ENCODE assay signal across 8 mouse cellular contexts in the genomic region with DNA sequence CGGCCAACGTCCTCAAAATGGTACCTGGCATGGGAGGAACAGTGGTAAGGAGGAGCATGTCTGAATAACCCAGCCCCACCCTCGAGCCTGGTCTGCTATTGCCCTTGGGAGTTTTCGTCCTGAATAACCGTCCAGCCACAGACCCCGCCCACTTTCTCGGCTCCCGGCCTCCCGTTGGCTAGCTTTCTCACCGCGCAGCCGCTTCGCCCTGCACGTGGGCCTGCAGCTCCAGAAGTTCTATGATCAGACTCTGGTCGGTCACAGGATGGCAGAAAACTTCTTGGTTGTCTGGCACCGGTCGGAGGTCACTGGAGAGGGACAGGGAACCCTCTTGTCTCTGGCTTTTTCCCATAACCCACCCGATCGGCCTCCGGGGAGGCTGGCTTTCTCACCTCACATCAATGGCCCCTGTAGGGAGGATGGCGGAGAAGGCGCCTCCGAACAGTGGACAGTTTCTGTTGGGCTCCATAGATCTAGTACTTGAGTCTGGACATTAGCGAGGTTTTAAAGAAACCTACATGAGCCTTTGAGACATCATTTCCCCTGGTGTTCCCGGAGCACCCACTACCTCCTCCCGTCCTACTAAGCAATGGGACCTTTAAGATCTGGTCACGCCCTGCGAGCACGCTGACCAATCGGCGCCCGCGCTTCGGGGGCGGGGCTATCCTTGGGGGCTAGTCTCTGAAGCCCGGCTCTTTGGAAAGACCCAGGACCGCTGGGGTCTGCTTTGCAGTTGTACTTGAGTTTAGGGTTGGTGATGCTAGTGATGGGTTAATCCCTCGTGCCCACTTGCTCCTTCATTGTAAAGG. TPM values are rescaled to one million over a fixed set of nuclear protein-coding genes. Genes with fewer than 3 reads are reported as not detected.
DNase-seq lines count a peak whose midpoint lies in the region; ATAC-seq and TF ChIP-seq lines count a peak whose summit lies in the region.
"Not testable (repeated sequence)": the region's sequence is repeated elsewhere in the genome, so short reads cannot be mapped to it uniquely, and the experiment has no call there.

No protein-coding gene starts in this region.

- not testable (repeated sequence) for H3K27ac ChIP-seq in forebrain, embryonic 12.5 days; liver, embryonic 15.5 days (replicated peaks); neural tube, embryonic 11.5 days (ENCODE audit: low read depth, low read length); stomach, embryonic 16.5 days (ENCODE audit: low read length)
- peak overlapping the region; percentile 61 for H3K27ac ChIP-seq in heart, postnatal 0 days (ENCODE audit: low read depth)

- H3K36me3 ChIP-seq in E14TG2a.4 (ENCODE audit: insufficient read depth, low read length), result peaks cover 26% of the 10 kb centered on the region
- not testable (repeated sequence) for H3K36me3 ChIP-seq in forebrain, embryonic 12.5 days (replicated peaks); heart, postnatal 0 days (replicated peaks; ENCODE audit: control insufficient read depth, insufficient read depth, low read length); liver, embryonic 15.5 days (replicated peaks); neural tube, embryonic 11.5 days (ENCODE audit: control insufficient read depth, insufficient read depth, low read length); stomach, embryonic 16.5 days (ENCODE audit: control insufficient read depth, insufficient read depth, low read length)

- H3K9ac ChIP-seq in forebrain, embryonic 12.5 days, result peak overlapping the region; percentile 54
- H3K9ac ChIP-seq in heart, postnatal 0 days (replicated peaks; ENCODE audit: low read depth, low read length), result not testable (repeated sequence)
- H3K9ac ChIP-seq in liver, embryonic 15.5 days, result peak overlapping the region; percentile 18; the same call in 1 of the 2 replicates
- H3K9ac ChIP-seq in neural tube, embryonic 11.5 days (ENCODE audit: low read length), result peak overlapping the region; percentile 39
- H3K9ac ChIP-seq in stomach, embryonic 16.5 days (ENCODE audit: low read length), result peak overlapping the region; percentile 64

- peak; percentile 83 for DNase-seq in c-Kit-positive CD71-positive TER-119-negative erythroid progenitor cells, embryonic 14.5 days (ENCODE audit: low read depth)
- peak; percentile 85 for DNase-seq in heart, postnatal 0 days (ENCODE audit: low spot score)
- DNase-seq in kidney, postnatal 36 days, result peak; percentile 93 to 94
- DNase-seq in neural tube, embryonic 11.5 days (ENCODE audit: low spot score), result peak; percentile 93

- 0 out of 2 replicates have a peak, but pooled peaks have one; percentile 24 for TF ChIP-seq EP300 in heart, postnatal 0 days (IDR thresholded peaks at IDR 0.05; ENCODE audit: low read depth)

- H3K4me2 ChIP-seq in forebrain, embryonic 12.5 days, result peak overlapping the region; percentile 62
- H3K4me2 ChIP-seq in heart, postnatal 0 days (ENCODE audit: low read depth, low read length), result peak overlapping the region; percentile 65
- peak overlapping the region; percentile 80 for H3K4me2 ChIP-seq in liver, embryonic 15.5 days
- H3K4me2 ChIP-seq in neural tube, embryonic 11.5 days (ENCODE audit: low read depth), result peak overlapping the region; percentile 53
- H3K4me2 ChIP-seq in stomach, embryonic 16.5 days (ENCODE audit: low read depth, low read length), result peak overlapping the region; percentile 73

- TF ChIP-seq CTCF in E14TG2a.4 (conservative IDR thresholded peaks at IDR 0.05; ENCODE audit: low read length); heart, postnatal 0 days (IDR thresholded peaks at IDR 0.05; ENCODE audit: low read depth): not testable (repeated sequence)

- under 1% methylated on average over 38 of the region's 38 CpGs for WGBS in forebrain, embryonic 12.5 days
- WGBS in heart, postnatal 0 days, result under 1% methylated on average over 35 of the region's 38 CpGs
- WGBS in liver, embryonic 15.5 days (ENCODE audit: insufficient replicate concordance), result under 1% methylated on average over 38 of the region's 38 CpGs
- WGBS in neural tube, embryonic 11.5 days, result under 1% methylated on average over 37 of the region's 38 CpGs
- WGBS in stomach, embryonic 16.5 days, result under 1% methylated on average over 37 of the region's 38 CpGs

- peaks cover 53% of the 10 kb centered on the region for H3K4me1 ChIP-seq in E14TG2a.4 (replicated peaks; ENCODE audit: low read depth, low read length)
- H3K4me1 ChIP-seq in forebrain, embryonic 12.5 days, result peaks cover 13% of the 10 kb centered on the region
- peaks cover 28% of the 10 kb centered on the region for H3K4me1 ChIP-seq in heart, postnatal 0 days (ENCODE audit: control insufficient read depth, insufficient read depth)
- H3K4me1 ChIP-seq in liver, embryonic 15.5 days (replicated peaks), result peaks cover 25% of the 10 kb centered on the region
- H3K4me1 ChIP-seq in neural tube, embryonic 11.5 days (ENCODE audit: control insufficient read depth, insufficient read depth, low read length), result not testable (repeated sequence)
- peaks cover 12% of the 10 kb centered on the region; the same call in 1 of the 2 replicates for H3K4me1 ChIP-seq in stomach, embryonic 16.5 days (ENCODE audit: control insufficient read depth, insufficient read depth, low read length)

- not testable (repeated sequence) for H3K9me3 ChIP-seq in E14TG2a.4 (ENCODE audit: low read length); forebrain, embryonic 12.5 days; heart, postnatal 0 days (replicated peaks; ENCODE audit: control insufficient read depth, low read length); liver, embryonic 15.5 days (replicated peaks); neural tube, embryonic 11.5 days (ENCODE audit: control insufficient read depth, low read length); stomach, embryonic 16.5 days (replicated peaks; ENCODE audit: control insufficient read depth, low read length)

- ATAC-seq in forebrain, embryonic 12.5 days (ENCODE audit: low FRiP score), result peak; percentile 93
- ATAC-seq in heart, postnatal 0 days (ENCODE audit: insufficient read depth, low read depth), result peak; percentile 90
- ATAC-seq in liver, embryonic 15.5 days (ENCODE audit: insufficient read depth), result peak; percentile 88
- peak; percentile 94 for ATAC-seq in neural tube, embryonic 11.5 days (ENCODE audit: insufficient read depth, low FRiP score, low TSS enrichment)
- peak; percentile 91 for ATAC-seq in stomach, embryonic 16.5 days (ENCODE audit: insufficient read depth, low FRiP score)

- not testable (repeated sequence) for H3K27me3 ChIP-seq in E14TG2a.4 (ENCODE audit: insufficient read depth, low read length); heart, postnatal 0 days (ENCODE audit: control insufficient read depth, insufficient read depth, low read length); liver, embryonic 15.5 days; neural tube, embryonic 11.5 days (ENCODE audit: control insufficient read depth, insufficient read depth, low read length); stomach, embryonic 16.5 days (ENCODE audit: control insufficient read depth, insufficient read depth, low read length)
- H3K27me3 ChIP-seq in forebrain, embryonic 12.5 days, result peaks cover 11% of the 10 kb centered on the region; the same call in 1 of the 2 replicates

- H3K4me3 ChIP-seq in E14TG2a.4 (replicated peaks; ENCODE audit: low read length), result peak overlapping the region; percentile 78
- H3K4me3 ChIP-seq in forebrain, embryonic 12.5 days (replicated peaks), result peak overlapping the region; percentile 43
- H3K4me3 ChIP-seq in heart, postnatal 0 days (ENCODE audit: low read depth, low read length), result peak overlapping the region; percentile 46
- H3K4me3 ChIP-seq in liver, embryonic 15.5 days (replicated peaks), result peak overlapping the region; percentile 56
- peak overlapping the region; percentile 43 for H3K4me3 ChIP-seq in neural tube, embryonic 11.5 days (ENCODE audit: low read depth, low read length)
- peak overlapping the region; percentile 54 for H3K4me3 ChIP-seq in stomach, embryonic 16.5 days (replicated peaks; ENCODE audit: low read length)

RNA-seq across cellular contexts. Expression of gene Rangrf, which starts 1.5 kb away (rescaled TPM):
- polyA plus RNA-seq in forebrain, embryonic 12.5 days (2016; fragmentation: Nextera tagmentation; extraction: Ambion mirVana), result 54.1 and 57.8 TPM in 2 replicates
- total RNA-seq in heart, postnatal 0 days (2014; rRNA removed; ENCODE audit: low replicate concordance), result 101 and 103 TPM in 2 replicates
- 78.0 and 85.1 TPM in 2 replicates for polyA plus RNA-seq in heart, postnatal 0 days (2015; fragmentation: Nextera tagmentation; extraction: Ambion mirVana)
- polyA plus RNA-seq in liver, embryonic 15.5 days (2015; fragmentation: Nextera tagmentation; extraction: Ambion mirVana), result 21.7 and 22.4 TPM in 2 replicates
- 60.4 and 62.5 TPM in 2 replicates for polyA plus RNA-seq in neural tube, embryonic 11.5 days (2014; fragmentation: Nextera tagmentation; extraction: Ambion mirVana)
- polyA plus RNA-seq in stomach, embryonic 16.5 days (2015; fragmentation: Nextera tagmentation; extraction: Ambion mirVana), result 46.7 and 57.6 TPM in 2 replicates

RNA-seq across cellular contexts. Expression of gene Slc25a35, which starts 5.5 kb away (rescaled TPM):
- 2.1 and 2.6 TPM in 2 replicates for polyA plus RNA-seq in forebrain, embryonic 12.5 days (2016; fragmentation: Nextera tagmentation; extraction: Ambion mirVana)
- 0.70 and 3.6 TPM in 2 replicates for total RNA-seq in heart, postnatal 0 days (2014; rRNA removed; ENCODE audit: low replicate concordance)
- 1.9 and 2.0 TPM in 2 replicates for polyA plus RNA-seq in heart, postnatal 0 days (2015; fragmentation: Nextera tagmentation; extraction: Ambion mirVana)
- polyA plus RNA-seq in liver, embryonic 15.5 days (2015; fragmentation: Nextera tagmentation; extraction: Ambion mirVana), result 0.44 and 0.46 TPM in 2 replicates
- polyA plus RNA-seq in neural tube, embryonic 11.5 days (2014; fragmentation: Nextera tagmentation; extraction: Ambion mirVana), result 1.4 and 2.1 TPM in 2 replicates
- polyA plus RNA-seq in stomach, embryonic 16.5 days (2015; fragmentation: Nextera tagmentation; extraction: Ambion mirVana), result 5.2 and 6.3 TPM in 2 replicates

RNA-seq across cellular contexts. Expression of gene Arhgef15, which starts 16.2 kb away (rescaled TPM):
- 5.6 and 6.4 TPM in 2 replicates for polyA plus RNA-seq in forebrain, embryonic 12.5 days (2016; fragmentation: Nextera tagmentation; extraction: Ambion mirVana)
- 12.6 and 19.8 TPM in 2 replicates for total RNA-seq in heart, postnatal 0 days (2014; rRNA removed; ENCODE audit: low replicate concordance)
- polyA plus RNA-seq in heart, postnatal 0 days (2015; fragmentation: Nextera tagmentation; extraction: Ambion mirVana), result 10.0 and 11.6 TPM in 2 replicates
- polyA plus RNA-seq in liver, embryonic 15.5 days (2015; fragmentation: Nextera tagmentation; extraction: Ambion mirVana), result 1.4 and 1.8 TPM in 2 replicates
- polyA plus RNA-seq in neural tube, embryonic 11.5 days (2014; fragmentation: Nextera tagmentation; extraction: Ambion mirVana), result 6.8 and 6.9 TPM in 2 replicates
- 9.6 and 10.3 TPM in 2 replicates for polyA plus RNA-seq in stomach, embryonic 16.5 days (2015; fragmentation: Nextera tagmentation; extraction: Ambion mirVana)

RNA-seq across cellular contexts. Expression of gene Pfas, which starts 34.8 kb away (rescaled TPM):
- 35.4 and 40.4 TPM in 2 replicates for polyA plus RNA-seq in forebrain, embryonic 12.5 days (2016; fragmentation: Nextera tagmentation; extraction: Ambion mirVana)
- total RNA-seq in heart, postnatal 0 days (2014; rRNA removed; ENCODE audit: low replicate concordance), result 10.1 and 12.3 TPM in 2 replicates
- polyA plus RNA-seq in heart, postnatal 0 days (2015; fragmentation: Nextera tagmentation; extraction: Ambion mirVana), result 8.3 and 8.7 TPM in 2 replicates
- polyA plus RNA-seq in liver, embryonic 15.5 days (2015; fragmentation: Nextera tagmentation; extraction: Ambion mirVana), result 17.0 and 18.5 TPM in 2 replicates
- 30.7 and 34.9 TPM in 2 replicates for polyA plus RNA-seq in neural tube, embryonic 11.5 days (2014; fragmentation: Nextera tagmentation; extraction: Ambion mirVana)
- 24.1 and 25.2 TPM in 2 replicates for polyA plus RNA-seq in stomach, embryonic 16.5 days (2015; fragmentation: Nextera tagmentation; extraction: Ambion mirVana)

RNA-seq across cellular contexts. Expression of gene Ctc1, which starts 42.3 kb away (rescaled TPM):
- 71.0 and 81.5 TPM in 2 replicates for polyA plus RNA-seq in forebrain, embryonic 12.5 days (2016; fragmentation: Nextera tagmentation; extraction: Ambion mirVana)
- total RNA-seq in heart, postnatal 0 days (2014; rRNA removed; ENCODE audit: low replicate concordance), result 40.0 and 46.0 TPM in 2 replicates
- 18.6 TPM in 2 replicates for polyA plus RNA-seq in heart, postnatal 0 days (2015; fragmentation: Nextera tagmentation; extraction: Ambion mirVana)
- 20.5 and 20.9 TPM in 2 replicates for polyA plus RNA-seq in liver, embryonic 15.5 days (2015; fragmentation: Nextera tagmentation; extraction: Ambion mirVana)
- 68.0 and 76.0 TPM in 2 replicates for polyA plus RNA-seq in neural tube, embryonic 11.5 days (2014; fragmentation: Nextera tagmentation; extraction: Ambion mirVana)
- polyA plus RNA-seq in stomach, embryonic 16.5 days (2015; fragmentation: Nextera tagmentation; extraction: Ambion mirVana), result 34.5 and 43.9 TPM in 2 replicates
